Mouse (Mus musculus): ENCODE results near the gene Unc80. TPM values are rescaled to one million over a fixed set of nuclear protein-coding genes. Genes with fewer than 3 reads are reported as not detected.
"Not testable (repeated sequence)": the region's sequence is repeated elsewhere in the genome, so short reads cannot be mapped to it uniquely, and the experiment has no call there.

The Unc80 gene
- total RNA-seq, 2 experiments from 2014 or later: 14.3 to 15.8 TPM

GRCm38 (mm10) chr1:66608304-66608703 is 140.1 kb downstream of the Unc80 start:
- no peak for DNase-seq (ENCODE audit: low spot score in 2 of 2)

GRCm38 (mm10) chr1:66617188-66617587 is 149.0 kb downstream of the Unc80 start:
- no peak for DNase-seq (ENCODE audit: low spot score in 2 of 2)

- DNase-seq (ENCODE audit: low spot score in 2 of 2): no peak
Observed at GRCm38 (mm10) chr1:66638177-66638576, 170.0 kb downstream of the Unc80 start.

- DNase-seq (ENCODE audit: low spot score in 2 of 2): no peak
Observed at GRCm38 (mm10) chr1:66646894-66647293, 178.7 kb downstream of the Unc80 start.

GRCm38 (mm10) chr1:66649568-66649967 is 181.4 kb downstream of the Unc80 start:
- DNase-seq (ENCODE audit: low spot score in 2 of 2): no peak

GRCm38 (mm10) chr1:66650006-66650405 is 181.8 kb downstream of the Unc80 start:
- no peak for DNase-seq (ENCODE audit: low spot score in 2 of 2)

- no peak for DNase-seq (ENCODE audit: low spot score in 2 of 2)
Observed at GRCm38 (mm10) chr1:66655119-66655746, 187.1 kb downstream of the Unc80 start.

- no peak for DNase-seq (ENCODE audit: low spot score in 2 of 2)
Observed at GRCm38 (mm10) chr1:66655747-66656119, 187.6 kb downstream of the Unc80 start.

- no peak for DNase-seq (ENCODE audit: low spot score in 2 of 2)
Observed at GRCm38 (mm10) chr1:66671475-66671874, 203.3 kb downstream of the Unc80 start.

- no peak for DNase-seq (ENCODE audit: low spot score in 2 of 2)
Observed at GRCm38 (mm10) chr1:66672812-66673211, 204.6 kb downstream of the Unc80 start.

GRCm38 (mm10) chr1:66677928-66678327 is 209.8 kb downstream of the Unc80 start:
- no peak for DNase-seq (ENCODE audit: low spot score in 2 of 2)

- no peak for DNase-seq (ENCODE audit: low spot score in 2 of 2)
Observed at GRCm38 (mm10) chr1:66678662-66679061, 210.5 kb downstream of the Unc80 start.

- no peak for DNase-seq (ENCODE audit: low spot score in 2 of 2)
Observed at GRCm38 (mm10) chr1:66682974-66683373, 214.8 kb downstream of the Unc80 start.

- no peak for DNase-seq (ENCODE audit: low spot score in 2 of 2)
Observed at GRCm38 (mm10) chr1:66691772-66692171, 223.6 kb downstream of the Unc80 start.

- DNase-seq (ENCODE audit: low spot score in 2 of 2): no peak
Observed at GRCm38 (mm10) chr1:66692308-66692707, 224.1 kb downstream of the Unc80 start.

- DNase-seq (ENCODE audit: low spot score in 2 of 2): no peak
Observed at GRCm38 (mm10) chr1:66692780-66693392, 224.7 kb downstream of the Unc80 start.

GRCm38 (mm10) chr1:66694266-66694665 is 226.1 kb downstream of the Unc80 start:
- DNase-seq (ENCODE audit: low spot score in 2 of 2): no peak

- DNase-seq (ENCODE audit: low spot score in 2 of 2): no peak
Observed at GRCm38 (mm10) chr1:66695296-66695695, 227.1 kb downstream of the Unc80 start.

- DNase-seq (ENCODE audit: low spot score in 2 of 2): not testable (repeated sequence)
Observed at GRCm38 (mm10) chr1:66699630-66700029, 231.5 kb downstream of the Unc80 start.

- DNase-seq (ENCODE audit: low spot score in 2 of 2): no peak
Observed at GRCm38 (mm10) chr1:66700149-66700692, 232.1 kb downstream of the Unc80 start.

- peak; percentile 85 to 87 for DNase-seq (ENCODE audit: low spot score in 2 of 2)
Observed at GRCm38 (mm10) chr1:66700693-66701575, 232.8 kb downstream of the Unc80 start, which contains the start of gene Rpe. Gene Rpe, plus strand, starts transcription at chr1:66700831.

- no peak for DNase-seq (ENCODE audit: low spot score in 2 of 2)
Observed at GRCm38 (mm10) chr1:66701576-66701940, 233.4 kb downstream of the Unc80 start.
